Mouse (Mus musculus) spleen, adult 2 months (tissue): Measurements from ENCODE around the gene Jph3.

Source experiments
- CTCF ChIP-seq: fragments of 200-500 bp; IDR thresholded peaks from 2 replicates; pipeline ENCODE4 v1.5.1; 2011; ENCODE audit warnings: mild to moderate bottlenecking, inconsistent platforms; ENCODE audit not compliant: insufficient read depth, insufficient read length, insufficient replicate concordance; ENCODE audit errors: extremely low read depth
- POLR2A ChIP-seq: fragments of 200-500 bp; IDR thresholded peaks from 2 replicates; pipeline ENCODE4 v1.6.1; 2011; ENCODE audit warnings: low read depth, low read length, inconsistent platforms

- TF ChIP-seq POLR2A (no peak), CTCF (no peak)
Observed at GRCm38 (mm10) chr8:121688496-121688895, 40.9 kb upstream of the Jph3 start.
